Mouse (Mus musculus) spleen, postnatal 14 days (tissue): ENCODE data around the gene Gna14.

Source experiments
- DNase-seq, 2 experiments: peaks; one replicate each; pipeline ENCODE4 v3.0.0; 2021 to 2022; ENCODE audit warnings: low spot score in 2 of 2

The Gna14 gene

DNA sequence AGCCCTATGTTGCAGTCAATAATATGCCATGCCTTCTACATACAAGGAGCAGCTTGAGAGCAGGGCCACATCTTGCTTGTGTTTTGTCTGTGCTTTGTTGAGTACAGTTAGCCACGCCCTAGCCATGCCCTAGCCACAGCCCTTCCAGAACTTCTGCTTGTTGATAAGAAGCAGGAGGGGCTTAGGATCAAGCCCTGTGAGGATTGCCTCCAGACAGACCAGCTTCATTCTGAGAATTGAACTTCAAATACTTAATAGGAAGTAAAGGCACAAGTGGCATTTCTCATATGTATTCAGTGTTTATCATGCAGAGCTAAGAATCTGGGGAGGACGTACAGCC, 75.5 kb downstream of the Gna14 start:
- DNase-seq: no peak

DNA sequence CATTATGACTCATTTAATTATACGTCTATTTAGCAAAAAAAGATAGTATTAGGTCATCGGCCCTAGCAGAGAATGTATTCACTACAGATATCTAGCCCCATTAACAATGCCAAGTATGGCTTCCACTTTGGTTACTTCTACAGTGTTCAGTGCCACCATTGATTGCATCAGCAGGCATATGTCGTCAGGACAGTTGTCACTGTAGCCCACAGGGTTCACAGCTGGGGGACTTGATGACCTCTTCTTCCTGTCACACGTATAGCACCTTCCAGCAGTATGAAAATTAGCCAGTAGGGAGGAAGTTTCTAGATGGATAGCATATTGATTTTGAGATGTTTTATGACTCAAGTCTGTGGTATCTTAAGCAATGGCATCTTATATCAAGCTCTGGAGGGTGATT, 78.6 kb downstream of the Gna14 start:
- no peak for DNase-seq

DNA sequence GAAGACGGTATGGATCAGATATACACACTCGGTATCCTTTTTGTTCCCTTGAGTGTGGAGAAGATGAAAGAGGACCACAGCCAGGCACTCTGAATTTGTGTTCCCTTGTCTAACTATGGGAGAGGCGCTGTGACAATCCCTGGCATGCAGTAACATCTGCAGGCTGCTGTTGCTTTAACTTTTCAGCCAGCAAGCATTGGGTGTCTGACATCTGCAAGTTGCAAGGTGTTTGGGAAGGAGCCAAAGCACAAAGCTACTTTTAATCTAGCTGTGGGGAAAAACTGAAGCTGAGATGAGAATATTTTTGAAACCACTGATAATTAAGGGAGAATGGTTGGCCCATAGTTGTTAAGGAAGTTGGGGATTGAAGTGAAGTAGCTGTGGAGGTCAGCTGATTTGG, 83.0 kb downstream of the Gna14 start:
- no peak for DNase-seq

DNA sequence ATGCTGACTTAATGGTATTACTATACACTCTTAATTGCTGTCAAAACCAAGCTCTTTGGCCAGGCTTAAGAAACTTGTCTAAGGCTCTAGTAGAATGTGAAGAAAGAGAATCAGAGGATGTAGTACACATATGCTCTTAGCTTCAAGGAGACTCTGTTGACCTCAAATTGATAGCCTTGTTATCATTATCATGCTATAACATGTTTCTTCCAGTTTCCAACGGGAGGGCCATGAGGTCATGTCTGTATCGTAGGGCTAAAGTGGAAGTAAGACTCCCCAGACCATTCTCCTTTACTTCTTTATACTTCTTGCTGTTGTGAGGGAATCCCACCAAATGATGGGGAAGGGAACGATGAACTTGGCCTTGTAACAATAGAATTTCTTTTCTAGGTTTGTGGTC, 85.0 kb downstream of the Gna14 start:
- DNase-seq: no peak

DNA sequence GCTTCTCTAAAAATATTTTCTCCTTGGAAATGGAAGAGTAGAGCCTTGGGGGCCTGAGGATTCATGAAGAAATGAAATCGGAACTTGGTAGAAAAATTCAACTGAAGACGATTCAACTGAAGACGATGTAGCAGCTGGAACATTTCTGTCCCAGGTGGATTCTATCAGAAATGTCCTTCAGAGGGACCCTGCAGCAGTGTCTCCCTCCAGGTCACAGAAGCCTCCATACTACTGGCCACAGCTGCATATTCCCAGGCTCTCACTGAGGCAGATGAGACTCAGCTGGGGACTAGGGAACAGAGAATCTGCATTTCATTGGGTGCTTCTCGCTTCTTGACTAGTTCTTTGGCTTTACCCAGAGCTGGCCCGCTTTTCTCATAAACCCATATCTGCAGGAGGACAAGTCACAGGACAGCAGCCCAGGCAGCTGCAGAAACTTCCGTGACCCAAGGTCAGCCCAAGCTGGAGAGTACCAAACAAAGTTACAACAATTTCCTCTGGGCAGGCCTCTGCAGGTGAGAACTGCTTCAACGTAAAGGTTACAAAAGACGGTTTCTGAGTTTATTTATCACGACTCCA, 90.8 kb downstream of the Gna14 start:
- DNase-seq: no peak

DNA sequence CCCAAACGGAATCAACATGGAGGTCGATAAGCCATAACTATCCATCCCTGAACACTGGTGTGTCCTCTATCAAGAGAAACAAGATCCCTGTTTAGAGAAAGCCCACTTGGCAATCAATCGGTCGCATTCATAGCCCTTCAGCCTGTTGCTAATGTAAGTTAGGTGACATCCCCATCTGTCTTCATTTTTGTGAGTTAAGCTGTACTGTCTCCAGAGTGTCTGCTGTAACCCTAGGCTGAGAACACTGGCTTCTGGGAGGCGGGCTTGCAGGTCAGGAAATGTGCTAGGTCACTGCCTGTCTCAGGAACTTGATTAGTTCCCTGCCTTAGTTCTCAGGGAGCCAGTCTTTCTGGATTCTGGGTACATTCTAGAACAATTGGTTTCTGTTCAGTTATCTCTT, 91.5 kb downstream of the Gna14 start:
- no peak for DNase-seq

DNA sequence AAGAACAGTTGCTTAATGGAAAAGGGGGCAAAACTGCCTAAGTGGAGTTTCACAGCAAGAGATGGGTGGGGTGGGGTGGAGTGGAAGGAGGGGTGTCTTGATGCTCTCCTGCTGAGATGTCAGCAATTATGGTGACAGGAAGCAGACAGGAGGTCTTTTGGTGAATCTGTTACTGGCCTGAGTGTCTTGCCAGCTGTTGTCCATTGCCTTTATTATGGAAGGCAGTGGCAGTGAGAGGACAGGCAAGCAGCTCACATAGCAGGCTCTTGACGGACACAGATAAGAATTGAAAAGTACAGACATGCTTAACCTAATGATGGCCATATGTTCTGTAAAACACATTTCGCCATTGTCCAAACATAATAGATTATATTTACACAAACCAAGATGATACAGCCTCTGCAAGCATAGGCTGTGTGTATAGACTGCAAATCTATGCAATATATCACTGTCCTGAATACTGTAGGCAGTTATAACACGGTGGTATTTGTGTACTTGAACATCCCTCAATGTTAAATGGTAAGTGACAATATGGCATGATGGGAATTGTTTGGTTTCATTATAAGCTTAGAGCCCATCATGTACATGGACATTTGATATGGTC, 92.8 kb downstream of the Gna14 start:
- DNase-seq: no peak

DNA sequence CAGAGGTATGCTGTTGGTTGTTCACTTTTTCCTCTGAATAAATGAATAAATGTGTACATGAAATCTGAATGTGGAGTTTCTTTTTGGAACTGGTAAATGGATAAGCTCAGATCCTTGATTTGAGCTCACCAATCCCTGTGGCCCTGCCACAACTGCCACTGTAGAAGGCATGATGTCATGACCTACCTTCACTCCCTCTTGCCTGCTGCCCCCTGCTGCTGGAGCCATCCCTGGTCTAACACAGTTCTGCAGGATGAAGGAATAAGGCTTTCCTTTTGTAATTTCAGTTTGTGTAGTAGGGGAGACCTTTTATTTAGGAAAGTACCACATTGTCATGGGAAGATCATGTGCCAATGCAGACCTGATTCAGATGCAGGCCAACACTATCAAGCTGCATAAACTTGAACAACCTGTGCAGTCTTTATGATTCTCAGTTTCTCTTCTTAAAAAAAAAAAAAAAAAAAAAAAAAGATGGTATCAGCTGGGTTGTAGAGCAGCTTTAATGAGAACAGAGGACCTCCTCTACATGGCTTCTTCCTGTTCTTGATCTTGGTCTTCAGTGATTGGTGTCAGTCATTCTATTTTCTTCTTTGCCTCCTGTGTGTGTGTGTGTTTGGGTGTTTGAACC, 93.8 kb downstream of the Gna14 start:
- peak in 1 of 2 experiments; percentile 20 for DNase-seq

DNA sequence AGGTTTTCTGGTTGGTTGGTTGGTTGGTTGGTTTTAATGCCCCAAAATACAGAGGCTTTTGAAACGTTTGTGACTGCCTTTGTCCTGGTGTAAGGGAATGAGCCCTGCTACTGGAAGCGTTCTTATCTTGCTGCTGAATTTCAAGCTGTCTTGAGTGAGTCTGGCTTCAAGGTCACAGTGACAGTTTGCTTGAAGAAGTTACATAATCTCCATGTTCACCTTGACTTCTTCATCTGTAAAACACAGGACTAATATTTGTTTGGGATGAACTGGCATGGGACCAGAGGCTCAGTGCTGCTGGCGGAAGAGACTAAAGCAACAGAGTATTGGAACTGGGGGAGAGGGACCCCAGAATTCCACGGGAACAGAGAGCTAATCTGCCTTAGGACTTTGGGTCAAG, 94.4 kb downstream of the Gna14 start:
- DNase-seq: no peak

DNA sequence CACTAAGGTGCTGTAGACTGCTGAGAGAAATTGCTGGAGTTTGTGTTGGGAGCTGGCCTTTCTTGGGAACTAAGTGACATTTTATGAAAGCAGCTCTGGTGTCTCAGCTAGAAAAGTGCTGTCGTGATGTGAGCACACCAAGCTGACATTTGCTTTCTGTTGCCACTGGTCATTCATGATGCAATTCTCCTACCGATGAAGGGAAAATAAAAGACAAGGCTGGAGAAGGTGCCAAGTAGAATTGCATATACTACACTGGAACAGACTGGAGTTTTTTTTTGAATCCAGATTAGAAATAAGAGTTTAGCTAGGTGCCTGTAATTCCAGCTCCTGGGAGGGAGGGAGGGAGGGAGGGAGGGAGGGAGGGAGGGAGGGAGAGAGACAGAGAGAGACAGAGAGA, 98.7 kb downstream of the Gna14 start:
- DNase-seq: no peak

DNA sequence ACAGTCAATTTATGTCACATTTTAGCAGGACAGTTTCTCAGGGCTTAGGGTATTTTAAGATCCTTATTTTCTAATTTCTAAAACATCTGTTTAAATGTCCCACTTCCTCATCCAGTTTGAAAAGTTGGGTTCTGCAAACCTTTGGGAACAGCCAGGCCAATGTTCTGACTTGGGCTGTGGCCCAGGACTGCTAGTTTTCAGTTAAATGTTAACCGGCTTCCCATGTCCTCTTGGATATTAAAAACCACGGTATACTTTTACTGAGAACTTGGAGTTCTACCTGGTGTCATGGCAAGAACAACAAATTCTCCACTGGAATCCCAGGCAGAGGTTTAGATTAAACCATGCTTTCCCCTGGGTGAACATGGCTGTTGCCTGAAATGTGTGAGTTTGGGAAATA, 102.9 kb downstream of the Gna14 start:
- no peak for DNase-seq

DNA sequence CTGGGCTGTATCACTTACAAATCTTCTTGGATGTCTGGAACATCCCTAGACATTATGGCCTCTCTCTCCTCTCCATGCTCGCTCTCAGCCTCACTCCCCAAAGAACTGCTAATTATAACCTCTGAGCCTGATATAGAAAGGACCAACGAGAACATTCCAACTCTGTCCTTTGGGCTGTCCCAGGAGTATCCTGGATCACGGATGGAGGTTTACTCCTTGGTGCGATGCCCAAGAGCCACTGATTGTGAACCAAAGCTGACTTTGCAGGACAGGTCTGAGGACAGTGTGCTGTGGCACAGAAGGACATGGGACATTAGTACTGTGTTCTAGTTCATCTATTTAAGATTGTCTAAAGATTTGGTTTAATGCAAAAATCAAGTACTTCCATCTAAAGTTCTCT, 108.1 kb downstream of the Gna14 start:
- DNase-seq: no peak

DNA sequence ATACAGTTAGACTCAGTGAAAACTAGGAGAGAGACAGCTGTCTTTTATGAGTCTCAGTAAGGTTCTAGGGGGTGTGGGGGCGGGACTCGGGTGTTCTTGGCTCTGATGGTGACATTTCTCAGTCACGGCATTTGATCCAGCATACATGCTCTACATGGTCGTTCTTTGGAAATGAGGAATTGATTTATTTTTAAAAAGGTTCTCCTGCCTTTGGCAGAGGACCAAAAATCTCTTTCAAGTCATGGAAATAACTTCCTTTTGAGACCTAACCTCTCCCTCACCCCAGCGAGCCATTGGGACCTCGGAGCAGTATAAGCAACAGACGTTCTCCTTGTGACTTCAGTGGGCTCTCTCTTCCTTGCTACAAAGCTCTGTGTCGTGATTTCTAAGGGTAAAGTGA, 121.4 kb downstream of the Gna14 start:
- no peak for DNase-seq

DNA sequence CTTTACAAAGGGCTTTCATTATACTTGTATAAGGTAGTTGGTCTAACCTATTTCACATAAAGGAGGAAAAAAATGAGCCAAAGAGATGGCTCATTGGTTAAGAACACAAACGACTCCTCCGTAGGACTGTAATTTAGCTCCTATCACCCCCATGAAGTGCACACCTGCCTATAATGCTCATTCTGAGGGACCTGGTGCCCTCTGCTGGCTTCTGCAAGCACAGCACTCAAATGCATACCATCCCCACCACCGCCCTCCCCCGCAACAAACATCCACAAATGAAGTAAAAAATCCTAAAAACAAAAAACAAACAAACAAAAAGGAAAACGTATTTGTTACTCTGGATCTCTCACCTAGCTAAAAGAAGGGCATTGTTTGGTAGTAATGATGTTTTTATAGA, 122.4 kb downstream of the Gna14 start:
- DNase-seq: peak in 1 of 2 experiments; percentile 2

DNA sequence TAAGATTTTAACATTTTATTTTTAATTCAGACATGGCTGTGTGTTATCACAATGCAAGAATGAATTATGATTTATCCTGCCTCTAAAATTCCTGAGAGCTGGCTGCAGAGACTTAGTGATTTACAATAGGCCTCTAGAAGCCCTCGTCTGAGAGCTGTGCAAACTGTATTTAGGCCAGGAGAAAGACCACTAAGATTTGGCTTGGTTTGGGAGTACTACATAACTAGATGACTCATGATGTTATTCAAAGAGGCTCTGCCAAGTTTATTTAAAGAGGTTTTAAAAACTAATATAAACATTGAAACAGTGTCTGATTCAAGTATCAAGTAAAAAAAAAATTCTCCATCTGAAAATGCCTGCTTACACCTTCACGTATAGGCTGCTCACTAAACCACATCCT, 123.0 kb downstream of the Gna14 start:
- DNase-seq: no peak

DNA sequence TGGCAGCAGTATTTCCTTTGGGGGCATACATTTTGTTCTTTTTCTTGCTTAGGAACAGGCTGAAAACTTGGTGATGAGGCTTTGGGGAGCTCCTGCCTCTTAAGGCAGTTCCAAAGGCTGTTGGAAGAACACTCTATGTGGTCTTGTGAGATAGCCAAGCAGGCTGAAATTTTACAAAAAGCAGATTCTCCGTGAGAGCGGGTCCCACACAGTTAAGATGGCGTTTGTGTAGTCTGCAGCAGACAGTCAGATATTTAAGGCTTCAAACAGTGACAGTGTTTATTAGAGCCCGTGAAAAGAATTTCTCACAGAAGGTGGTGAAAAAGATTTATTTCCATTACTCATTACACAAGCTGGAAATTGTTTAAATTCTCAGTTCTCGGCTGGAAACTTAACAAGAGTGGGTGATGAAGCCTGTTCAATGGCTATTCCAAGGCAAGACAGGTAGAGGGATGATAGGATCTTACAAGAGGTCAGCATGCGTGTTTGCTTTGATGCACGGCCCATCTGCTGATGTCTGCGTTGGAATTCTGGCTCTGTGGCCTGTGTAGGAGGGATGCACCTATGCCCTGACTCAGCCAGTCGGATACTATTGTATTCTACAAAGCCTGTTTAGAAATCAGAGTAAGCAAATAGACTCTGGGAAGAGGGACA, 123.8 kb downstream of the Gna14 start:
- DNase-seq: no peak

DNA sequence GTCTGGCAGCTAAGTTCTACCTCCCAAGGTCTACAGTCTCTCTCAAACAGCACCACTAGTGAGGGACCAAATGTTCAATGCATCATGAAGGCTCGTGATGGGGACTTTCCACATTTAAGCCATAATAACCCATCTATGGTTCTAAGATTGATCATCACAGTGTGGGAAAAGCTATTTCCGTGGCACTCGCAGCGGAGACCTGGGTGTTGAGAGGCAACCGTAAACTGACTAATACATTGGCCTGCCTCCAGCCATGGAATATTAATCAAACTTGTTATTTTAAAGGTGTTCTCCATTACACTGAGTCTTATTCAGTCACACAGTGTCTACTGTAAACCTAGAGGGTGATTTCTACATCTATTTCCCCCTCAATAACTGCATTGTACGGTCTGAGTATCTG, 127.1 kb downstream of the Gna14 start:
- DNase-seq: no peak

DNA sequence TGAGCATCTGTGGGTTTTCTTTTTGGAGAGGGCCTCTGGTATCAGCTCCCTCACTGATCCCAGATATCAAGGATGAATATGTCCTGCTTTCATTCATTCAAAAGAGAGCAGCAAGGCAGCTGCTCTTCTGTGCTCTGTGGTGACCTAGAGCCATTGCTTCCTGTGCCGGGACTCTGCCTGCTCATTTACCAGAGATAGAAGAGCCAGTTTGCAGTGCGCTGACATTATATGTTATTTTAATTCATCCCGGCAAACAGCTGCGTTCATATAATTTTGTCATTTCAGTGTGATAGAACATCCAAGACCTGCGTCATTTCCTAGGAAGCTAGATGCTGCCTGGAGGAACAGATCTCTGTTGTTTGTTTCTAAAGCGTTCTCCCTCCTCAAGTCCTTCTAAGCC, 141.2 kb downstream of the Gna14 start:
- no peak for DNase-seq

DNA sequence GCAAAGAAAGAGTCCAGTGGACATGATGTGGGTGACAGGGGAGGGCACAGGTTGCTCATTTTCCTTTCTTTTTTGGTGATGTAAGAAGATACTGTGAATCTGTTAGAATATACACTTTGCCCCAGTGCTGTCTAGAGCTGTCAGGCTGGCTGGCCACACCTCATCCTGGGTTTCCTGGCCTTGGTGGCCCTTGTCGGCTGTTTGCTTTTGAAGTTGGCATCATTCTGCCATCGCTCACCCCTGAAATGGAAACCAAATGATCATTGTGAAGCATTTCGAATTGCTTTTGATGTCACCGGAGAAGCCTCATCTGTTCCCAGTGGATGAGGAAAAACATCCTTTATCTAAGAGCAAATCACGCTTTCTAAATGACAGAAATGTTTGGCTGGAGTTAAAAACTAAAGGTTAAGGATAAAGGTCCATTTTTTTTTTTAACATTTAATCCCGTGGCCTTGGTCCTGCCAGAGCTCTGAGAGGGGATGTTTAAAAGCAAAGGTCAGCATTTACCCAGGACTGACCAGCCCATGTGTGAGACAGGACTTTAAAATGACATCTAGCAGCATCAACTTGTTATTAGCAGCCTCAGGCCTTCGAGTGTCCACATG, 144.2 kb downstream of the Gna14 start:
- no peak for DNase-seq

DNA sequence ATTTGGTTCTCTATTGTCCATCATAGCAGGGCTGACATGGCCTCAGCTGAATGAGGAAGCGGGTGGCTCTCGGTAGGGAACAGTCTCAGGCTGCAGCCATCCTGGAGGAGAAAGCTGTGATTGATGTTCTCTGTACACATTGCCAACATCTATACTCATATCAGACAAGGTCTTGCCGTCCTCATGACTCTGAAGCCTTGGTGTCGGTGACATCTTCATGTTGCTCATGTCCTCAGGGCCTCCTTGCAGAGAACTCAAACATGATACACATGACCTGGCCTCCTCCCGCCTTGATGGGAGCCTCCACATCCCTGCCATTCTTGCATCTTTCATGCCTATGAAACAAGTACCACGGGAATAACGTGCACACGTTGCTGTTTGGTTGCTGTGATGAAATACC, 144.9 kb downstream of the Gna14 start:
- no peak for DNase-seq

DNA sequence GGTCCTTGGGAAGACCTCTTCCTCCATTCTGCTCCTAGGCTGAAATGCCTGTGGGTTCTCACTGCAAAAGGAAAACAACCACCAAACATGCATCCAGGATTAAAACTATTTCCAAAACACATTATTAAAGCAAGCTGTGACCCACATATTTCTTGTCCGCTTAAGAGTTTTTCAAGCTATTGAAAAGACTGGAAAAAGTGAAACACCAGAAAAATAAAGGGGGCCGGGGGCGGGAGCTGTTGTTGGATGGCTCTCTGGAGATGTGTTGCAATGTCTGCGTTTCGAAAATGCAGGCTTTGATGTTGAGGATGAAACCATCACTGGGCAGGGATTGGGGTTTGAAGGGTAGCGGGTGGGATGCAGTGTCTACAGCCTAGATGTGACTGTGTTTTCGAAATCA, 149.0 kb downstream of the Gna14 start:
- DNase-seq: no peak

DNA sequence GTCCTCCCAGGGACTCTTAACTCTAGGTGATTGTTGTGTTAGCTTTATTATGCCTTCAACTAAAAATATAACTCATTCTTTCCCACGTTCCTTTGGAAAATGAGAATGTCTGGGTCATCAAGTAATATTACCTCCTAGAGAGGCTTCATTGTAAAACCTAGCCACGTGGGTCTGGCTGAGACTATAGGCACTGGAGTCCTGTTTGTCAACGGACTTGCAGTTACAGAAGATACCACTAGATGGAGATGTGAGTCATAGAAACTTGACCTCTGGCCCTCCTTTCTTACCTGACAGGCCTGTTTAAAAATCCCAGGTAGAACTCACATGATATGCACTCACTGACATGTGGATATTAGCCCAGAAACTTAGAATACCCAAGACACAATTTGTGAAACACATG, 149.8 kb downstream of the Gna14 start:
- DNase-seq: no peak
